Mouse (Mus musculus): ENCODE results near the gene B4galnt4.

- TF ChIP-seq CHD2 (IDR thresholded peaks at IDR 0.05; ENCODE audit: low read depth, low read length): no peak
- TF ChIP-seq HCFC1 (IDR thresholded peaks at IDR 0.05; ENCODE audit: borderline replicate concordance, insufficient read depth, low read length): no peak
- TF ChIP-seq MAFK (IDR thresholded peaks at IDR 0.05; ENCODE audit: insufficient read depth, low read depth, low read length): no peak
Observed at GRCm38 (mm10) chr7:141021489-141022449, 39.1 kb upstream of the B4galnt4 start.

Measured in ES-E14 (cell line).